Mouse (Mus musculus) heart, postnatal 14 days (tissue): ENCODE measurements at regions not wholly inside any gene's neighbourhood (a gene's known extent, or its start where the extent isn't known, plus 50 kb on each side); places are given as distances from the start of the nearest gene placed in this dataset.

Experiments
- DNase-seq, 2 experiments: peaks; one replicate each; pipeline ENCODE4 v3.0.0; 2021 to 2022
- intact Hi-C: fragments of 180-260 bp; cut with DNase I; formaldehyde crosslinking; loops from one replicate; pipeline ENCODE4 v1.15.1; 2025

- no peak for DNase-seq
- intact Hi-C loops, result no loop called here
Observed at GRCm38 (mm10) chr14:111738943-111739342, 64.0 kb downstream of the Slitrk5 start.

GRCm38 (mm10) chr14:111763616-111764015 lies 88.7 kb downstream of the Slitrk5 start:
- intact Hi-C loops, result no loop called here
- no peak for DNase-seq

GRCm38 (mm10) chr14:111778152-111778551 lies 103.3 kb downstream of the Slitrk5 start:
- intact Hi-C loops, result no loop called here
- DNase-seq, result peak in 1 of 2 experiments; percentile 1

GRCm38 (mm10) chr14:111808025-111808424 lies 133.1 kb downstream of the Slitrk5 start:
- DNase-seq, result no peak
- intact Hi-C loops, result no loop called here

- DNase-seq, result no peak
- intact Hi-C loops, result no loop called here
Observed at GRCm38 (mm10) chr14:111809871-111810270, 135.0 kb downstream of the Slitrk5 start.

GRCm38 (mm10) chr14:111822047-111822730 lies 147.3 kb downstream of the Slitrk5 start:
- intact Hi-C loops, result no loop called here
- no peak for DNase-seq
